Mouse (Mus musculus): ENCODE data around the gene Aebp2. TPM values are rescaled to one million over a fixed set of nuclear protein-coding genes. Genes with fewer than 3 reads are reported as not detected.

The Aebp2 gene
- polyA plus RNA-seq, 1 experiment = 27.1 TPM

DNA sequence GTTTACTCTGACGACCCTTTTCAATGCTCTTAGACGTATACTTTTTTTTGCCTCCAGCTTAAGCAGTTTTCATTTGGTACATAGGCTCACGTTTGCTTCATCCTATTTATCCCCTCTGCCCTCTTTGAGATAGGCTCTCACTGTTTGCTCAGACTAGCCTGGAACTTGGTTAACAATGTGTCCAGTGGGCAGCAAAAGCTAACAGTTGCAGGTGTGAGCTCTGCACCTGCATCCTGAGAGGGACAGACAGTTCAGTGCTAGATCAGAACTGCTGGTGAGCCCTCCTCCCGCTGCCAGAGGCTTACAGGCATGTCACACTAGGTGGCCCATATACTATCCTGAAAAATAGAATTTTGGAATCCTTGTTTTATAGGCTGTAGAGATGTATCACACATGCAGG, 7.8 kb downstream of the Aebp2 start:
- H3K36me3 ChIP-seq (ENCODE audit: control insufficient read depth, insufficient read depth) = peaks cover 35% of the 10 kb centered on the region
- peaks cover 100% of the 10 kb centered on the region for H3K79me2 ChIP-seq (ENCODE audit: control insufficient read depth, insufficient read depth)
- TF ChIP-seq CEBPB (IDR thresholded peaks at IDR 0.05; ENCODE audit: low read depth) = no peak
- TF ChIP-seq CTCF (IDR thresholded peaks at IDR 0.05; ENCODE audit: control insufficient read depth, insufficient read depth, insufficient read length) = no peak
- peaks cover 95% of the 10 kb centered on the region for H3K79me3 ChIP-seq (ENCODE audit: low read depth)
- no peak overlapping the region for H3ac ChIP-seq (ENCODE audit: control insufficient read depth, insufficient read length, low read depth)
- H3K4me3 ChIP-seq (ENCODE audit: insufficient read depth, poor library complexity, severe bottlenecking) = no peak overlapping the region
- no peaks in the 10 kb centered on the region for H3K27me3 ChIP-seq (ENCODE audit: control insufficient read depth, insufficient read depth, insufficient read length)

DNA sequence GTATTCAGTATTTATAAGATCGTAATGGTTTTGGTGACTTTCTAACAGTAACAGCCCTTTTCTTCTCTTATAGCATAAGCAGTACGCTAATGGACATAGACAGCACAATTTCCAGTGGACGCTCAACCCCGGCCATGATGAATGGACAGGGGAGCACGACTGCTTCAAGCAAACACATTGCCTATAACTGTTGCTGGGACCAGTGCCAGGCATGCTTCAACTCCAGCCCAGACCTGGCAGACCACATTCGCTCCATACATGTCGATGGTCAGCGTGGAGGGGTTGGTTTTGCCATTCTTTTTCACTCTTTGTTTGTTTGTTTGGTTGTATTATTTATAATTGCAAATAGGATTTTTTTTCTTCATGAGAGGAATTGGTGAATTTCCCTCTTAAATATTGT, 11.2 kb downstream of the Aebp2 start:
- Histone ChIP-seq H3K27me3 (ENCODE audit: control insufficient read depth, insufficient read depth, insufficient read length) (no peaks in the 10 kb centered on the region), H3K79me2 (ENCODE audit: control insufficient read depth, insufficient read depth) (peaks cover 99% of the 10 kb centered on the region), H3K79me3 (ENCODE audit: low read depth) (peaks cover 82% of the 10 kb centered on the region), H3K4me3 (ENCODE audit: insufficient read depth, poor library complexity, severe bottlenecking) (no peak overlapping the region), H3ac (ENCODE audit: control insufficient read depth, insufficient read length, low read depth) (no peak overlapping the region), H3K36me3 (ENCODE audit: control insufficient read depth, insufficient read depth) (peaks cover 60% of the 10 kb centered on the region)
- TF ChIP-seq CEBPB (IDR thresholded peaks at IDR 0.05; ENCODE audit: low read depth) (no peak), FOSL1 (IDR thresholded peaks at IDR 0.05; ENCODE audit: insufficient read depth, low read length, poor library complexity, severe bottlenecking) (no peak), MAX (IDR thresholded peaks at IDR 0.05) (no peak), CTCF (IDR thresholded peaks at IDR 0.05; ENCODE audit: control insufficient read depth, insufficient read depth, insufficient read length) (no peak)

GRCm38 (mm10) chr6:140636290-140636689, 13.8 kb downstream of the Aebp2 start:
- H3K36me3 ChIP-seq (ENCODE audit: control insufficient read depth, insufficient read depth) = peaks cover 74% of the 10 kb centered on the region
- no peak overlapping the region for H3K4me3 ChIP-seq (ENCODE audit: insufficient read depth, poor library complexity, severe bottlenecking)
- H3K79me3 ChIP-seq (ENCODE audit: low read depth) = peaks cover 73% of the 10 kb centered on the region
- no peaks in the 10 kb centered on the region for H3K27me3 ChIP-seq (ENCODE audit: control insufficient read depth, insufficient read depth, insufficient read length)
- H3K79me2 ChIP-seq (ENCODE audit: control insufficient read depth, insufficient read depth) = peaks cover 99% of the 10 kb centered on the region
- H3ac ChIP-seq (ENCODE audit: control insufficient read depth, insufficient read length, low read depth) = no peak overlapping the region
- TF ChIP-seq FOSL1 (IDR thresholded peaks at IDR 0.05; ENCODE audit: insufficient read depth, low read length, poor library complexity, severe bottlenecking) = no peak
- TF ChIP-seq MAX (IDR thresholded peaks at IDR 0.05) = no peak
- no peak for TF ChIP-seq USF1 (IDR thresholded peaks at IDR 0.05; ENCODE audit: low read depth)
- TF ChIP-seq MYOG (IDR thresholded peaks at IDR 0.05; ENCODE audit: control insufficient read depth, extremely low read depth, insufficient read length) = no peak
- TF ChIP-seq CTCF (IDR thresholded peaks at IDR 0.05; ENCODE audit: control insufficient read depth, insufficient read depth, insufficient read length) = no peak
- TF ChIP-seq CEBPB (IDR thresholded peaks at IDR 0.05; ENCODE audit: low read depth) = no peak
- no peak for TF ChIP-seq MYOD1 (IDR thresholded peaks at IDR 0.05; ENCODE audit: control insufficient read depth, insufficient read length, low read depth)

GRCm38 (mm10) chr6:140642010-140642409, 19.5 kb downstream of the Aebp2 start:
- peaks cover 67% of the 10 kb centered on the region for H3K79me2 ChIP-seq (ENCODE audit: control insufficient read depth, insufficient read depth)
- H3K27me3 ChIP-seq (ENCODE audit: control insufficient read depth, insufficient read depth, insufficient read length) = no peaks in the 10 kb centered on the region
- H3K4me3 ChIP-seq (ENCODE audit: insufficient read depth, poor library complexity, severe bottlenecking) = no peak overlapping the region
- peaks cover 93% of the 10 kb centered on the region for H3K36me3 ChIP-seq (ENCODE audit: control insufficient read depth, insufficient read depth)
- H3K79me3 ChIP-seq (ENCODE audit: low read depth) = peaks cover 33% of the 10 kb centered on the region
- TF ChIP-seq CEBPB (IDR thresholded peaks at IDR 0.05; ENCODE audit: low read depth) (no peak), MYOD1 (IDR thresholded peaks at IDR 0.05; ENCODE audit: control insufficient read depth, insufficient read length, low read depth) (no peak), FOSL1 (IDR thresholded peaks at IDR 0.05; ENCODE audit: insufficient read depth, low read length, poor library complexity, severe bottlenecking) (no peak), MAX (IDR thresholded peaks at IDR 0.05) (no peak), CTCF (IDR thresholded peaks at IDR 0.05; ENCODE audit: control insufficient read depth, insufficient read depth, insufficient read length) (no peak), USF1 (IDR thresholded peaks at IDR 0.05; ENCODE audit: low read depth) (no peak), MYOG (IDR thresholded peaks at IDR 0.05; ENCODE audit: control insufficient read depth, extremely low read depth, insufficient read length) (no peak)
- no peak overlapping the region for H3ac ChIP-seq (ENCODE audit: control insufficient read depth, insufficient read length, low read depth)

GRCm38 (mm10) chr6:140642655-140643054, 20.2 kb downstream of the Aebp2 start:
- H3K4me3 ChIP-seq (ENCODE audit: insufficient read depth, poor library complexity, severe bottlenecking) = no peak overlapping the region
- no peak overlapping the region for H3ac ChIP-seq (ENCODE audit: control insufficient read depth, insufficient read length, low read depth)
- H3K79me2 ChIP-seq (ENCODE audit: control insufficient read depth, insufficient read depth) = peaks cover 67% of the 10 kb centered on the region
- peaks cover 31% of the 10 kb centered on the region for H3K79me3 ChIP-seq (ENCODE audit: low read depth)
- no peaks in the 10 kb centered on the region for H3K27me3 ChIP-seq (ENCODE audit: control insufficient read depth, insufficient read depth, insufficient read length)
- TF ChIP-seq CTCF (IDR thresholded peaks at IDR 0.05; ENCODE audit: control insufficient read depth, insufficient read depth, insufficient read length) (no peak), CEBPB (IDR thresholded peaks at IDR 0.05; ENCODE audit: low read depth) (no peak), USF1 (IDR thresholded peaks at IDR 0.05; ENCODE audit: low read depth) (no peak), FOSL1 (IDR thresholded peaks at IDR 0.05; ENCODE audit: insufficient read depth, low read length, poor library complexity, severe bottlenecking) (no peak), MAX (IDR thresholded peaks at IDR 0.05) (no peak), MYOD1 (IDR thresholded peaks at IDR 0.05; ENCODE audit: control insufficient read depth, insufficient read length, low read depth) (no peak), MYOG (IDR thresholded peaks at IDR 0.05; ENCODE audit: control insufficient read depth, extremely low read depth, insufficient read length) (no peak)
- H3K36me3 ChIP-seq (ENCODE audit: control insufficient read depth, insufficient read depth) = peaks cover 93% of the 10 kb centered on the region

GRCm38 (mm10) chr6:140645931-140646330, 23.5 kb downstream of the Aebp2 start:
- H3K4me3 ChIP-seq (ENCODE audit: insufficient read depth, poor library complexity, severe bottlenecking) = no peak overlapping the region
- peaks cover 37% of the 10 kb centered on the region for H3K79me2 ChIP-seq (ENCODE audit: control insufficient read depth, insufficient read depth)
- H3K36me3 ChIP-seq (ENCODE audit: control insufficient read depth, insufficient read depth) = peaks cover 97% of the 10 kb centered on the region
- TF ChIP-seq FOSL1 (IDR thresholded peaks at IDR 0.05; ENCODE audit: insufficient read depth, low read length, poor library complexity, severe bottlenecking) = no peak
- no peak for TF ChIP-seq MYOG (IDR thresholded peaks at IDR 0.05; ENCODE audit: control insufficient read depth, extremely low read depth, insufficient read length)
- TF ChIP-seq CTCF (IDR thresholded peaks at IDR 0.05; ENCODE audit: control insufficient read depth, insufficient read depth, insufficient read length) = no peak
- TF ChIP-seq MAX (IDR thresholded peaks at IDR 0.05) = no peak
- no peak for TF ChIP-seq USF1 (IDR thresholded peaks at IDR 0.05; ENCODE audit: low read depth)
- no peak for TF ChIP-seq CEBPB (IDR thresholded peaks at IDR 0.05; ENCODE audit: low read depth)
- no peak for TF ChIP-seq MYOD1 (IDR thresholded peaks at IDR 0.05; ENCODE audit: control insufficient read depth, insufficient read length, low read depth)
- no peaks in the 10 kb centered on the region for H3K27me3 ChIP-seq (ENCODE audit: control insufficient read depth, insufficient read depth, insufficient read length)
- H3ac ChIP-seq (ENCODE audit: control insufficient read depth, insufficient read length, low read depth) = no peak overlapping the region
- peaks cover 22% of the 10 kb centered on the region for H3K79me3 ChIP-seq (ENCODE audit: low read depth)
